Mouse (Mus musculus): ENCODE results near the gene Eif4g3.
"Not testable (repeated sequence)": the region's sequence is repeated elsewhere in the genome, so short reads cannot be mapped to it uniquely, and the experiment has no call there.

Gene Eif4g3

GRCm38 (mm10) chr4:138022761-138023160 is 29.9 kb downstream of the Eif4g3 start:
- no peak for DNase-seq (ENCODE audit: low read depth, low spot score)

DNA sequence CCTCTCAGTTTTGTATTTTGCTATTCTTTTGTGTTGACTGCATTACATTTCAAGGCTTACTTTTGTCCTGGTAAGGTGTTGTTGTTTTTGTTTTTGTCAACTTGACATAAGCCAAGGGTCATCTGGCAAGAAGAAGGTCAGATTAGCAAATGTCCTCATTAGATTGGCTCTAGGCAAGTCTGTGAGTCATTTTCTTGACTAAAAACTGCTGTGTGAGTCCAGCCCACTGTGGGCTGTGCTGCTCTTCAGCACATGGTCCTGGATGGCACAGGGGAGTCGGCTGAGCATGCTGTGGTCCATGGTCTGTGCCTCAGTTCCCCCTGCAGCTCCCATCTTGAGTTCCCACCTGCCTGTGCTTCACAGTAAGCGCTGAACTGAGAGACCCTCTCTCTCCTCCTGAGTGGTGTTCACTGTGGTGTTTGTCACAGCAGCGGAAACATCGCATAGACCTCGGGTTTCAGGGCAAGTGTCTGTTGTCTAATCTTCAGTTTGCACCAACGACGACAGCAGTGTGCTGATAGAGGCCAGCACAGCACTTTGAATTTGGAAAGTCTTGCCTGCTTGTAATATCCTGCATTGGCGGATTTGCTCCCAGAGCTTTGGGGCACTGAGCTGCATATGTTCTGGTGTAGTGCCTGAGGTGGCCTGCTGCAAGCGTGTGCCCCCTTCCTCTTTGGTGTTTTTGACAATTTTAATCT is 30.7 kb downstream of the Eif4g3 start:
- DNase-seq (ENCODE audit: low read depth, low spot score) = no peak

- DNase-seq (ENCODE audit: low read depth, low spot score) = no peak
These were observed 36.3 kb downstream of the Eif4g3 start for GRCm38 (mm10) chr4:138029168-138029567.

GRCm38 (mm10) chr4:138031828-138032227 is 39.0 kb downstream of the Eif4g3 start:
- no peak for DNase-seq (ENCODE audit: low read depth, low spot score)

DNA sequence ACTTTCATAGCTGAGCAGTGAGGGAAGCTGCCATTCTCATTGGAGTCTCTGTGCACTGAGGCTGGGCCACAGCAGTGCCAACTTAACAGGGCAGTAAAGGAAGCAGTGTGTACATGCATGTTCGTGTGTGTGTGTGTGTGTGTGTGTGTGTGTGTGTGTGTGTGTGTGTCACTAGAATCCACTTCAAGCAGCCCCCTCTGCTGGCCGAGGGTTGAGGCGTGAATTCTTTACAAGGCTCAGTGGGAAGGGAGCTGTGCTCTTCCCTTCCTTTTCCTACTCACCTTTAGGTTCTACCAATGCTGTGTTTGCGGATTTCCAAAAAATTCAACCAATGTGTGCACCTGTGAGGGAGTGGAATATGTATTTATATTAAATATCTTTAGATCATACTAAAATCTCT is 41.0 kb downstream of the Eif4g3 start:
- DNase-seq (ENCODE audit: low read depth, low spot score) = no peak

DNA sequence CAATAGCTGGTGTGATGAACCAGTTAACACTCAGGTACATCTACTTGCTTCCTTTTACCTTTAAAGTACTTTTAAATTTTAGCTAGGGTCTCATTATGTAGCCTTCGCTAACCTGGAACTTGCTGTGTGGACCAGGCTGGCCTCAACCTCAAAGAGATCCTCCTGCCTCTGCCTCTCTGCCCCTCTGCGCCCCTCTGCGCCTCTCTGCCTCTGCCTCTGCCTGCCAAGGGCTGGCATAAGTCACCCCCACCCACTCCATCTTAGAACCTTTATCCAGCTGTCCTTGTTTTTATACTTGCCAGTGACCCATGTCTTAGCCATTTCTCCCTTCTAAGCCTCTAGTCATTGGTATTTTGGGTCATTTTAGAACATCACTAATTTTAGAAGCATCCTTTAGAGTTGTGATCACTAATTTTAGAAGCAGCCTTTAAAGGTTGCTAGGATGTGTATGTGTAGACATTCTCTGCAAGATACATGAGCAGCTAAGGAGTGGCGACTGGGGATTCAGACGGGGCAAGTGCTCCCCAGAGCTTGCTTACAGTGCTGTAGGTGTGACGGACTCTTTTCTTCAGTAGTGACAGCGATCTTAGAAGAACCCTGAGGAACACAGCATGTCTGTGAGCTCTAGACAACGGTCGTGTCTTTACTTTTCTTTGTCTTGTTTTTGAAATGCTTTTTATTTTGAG is 42.8 kb downstream of the Eif4g3 start:
- DNase-seq (ENCODE audit: low read depth, low spot score) = no peak

- no peak for DNase-seq (ENCODE audit: low read depth, low spot score)
These were observed 44.3 kb downstream of the Eif4g3 start for GRCm38 (mm10) chr4:138037110-138037509.

DNA sequence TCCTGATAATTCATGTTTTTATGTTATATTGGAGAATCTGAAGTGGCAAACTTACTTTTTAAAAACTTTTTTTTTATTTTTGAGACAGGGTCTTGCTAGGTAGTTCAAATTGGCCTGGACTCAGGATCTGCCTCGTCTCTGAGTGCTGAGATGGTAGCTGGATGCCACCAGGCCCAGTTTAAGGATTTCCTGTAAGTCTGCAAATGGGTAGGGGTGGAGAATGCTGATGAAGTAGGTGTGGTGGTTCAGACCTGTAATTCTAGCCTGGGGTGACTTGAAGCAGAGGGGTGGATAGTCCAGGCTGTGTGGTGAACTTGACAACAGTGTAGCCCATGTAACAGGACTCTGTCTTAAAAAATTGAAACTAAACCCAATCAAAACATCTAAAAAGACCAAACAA is 45.1 kb downstream of the Eif4g3 start:
- no peak for DNase-seq (ENCODE audit: low read depth, low spot score)

DNA sequence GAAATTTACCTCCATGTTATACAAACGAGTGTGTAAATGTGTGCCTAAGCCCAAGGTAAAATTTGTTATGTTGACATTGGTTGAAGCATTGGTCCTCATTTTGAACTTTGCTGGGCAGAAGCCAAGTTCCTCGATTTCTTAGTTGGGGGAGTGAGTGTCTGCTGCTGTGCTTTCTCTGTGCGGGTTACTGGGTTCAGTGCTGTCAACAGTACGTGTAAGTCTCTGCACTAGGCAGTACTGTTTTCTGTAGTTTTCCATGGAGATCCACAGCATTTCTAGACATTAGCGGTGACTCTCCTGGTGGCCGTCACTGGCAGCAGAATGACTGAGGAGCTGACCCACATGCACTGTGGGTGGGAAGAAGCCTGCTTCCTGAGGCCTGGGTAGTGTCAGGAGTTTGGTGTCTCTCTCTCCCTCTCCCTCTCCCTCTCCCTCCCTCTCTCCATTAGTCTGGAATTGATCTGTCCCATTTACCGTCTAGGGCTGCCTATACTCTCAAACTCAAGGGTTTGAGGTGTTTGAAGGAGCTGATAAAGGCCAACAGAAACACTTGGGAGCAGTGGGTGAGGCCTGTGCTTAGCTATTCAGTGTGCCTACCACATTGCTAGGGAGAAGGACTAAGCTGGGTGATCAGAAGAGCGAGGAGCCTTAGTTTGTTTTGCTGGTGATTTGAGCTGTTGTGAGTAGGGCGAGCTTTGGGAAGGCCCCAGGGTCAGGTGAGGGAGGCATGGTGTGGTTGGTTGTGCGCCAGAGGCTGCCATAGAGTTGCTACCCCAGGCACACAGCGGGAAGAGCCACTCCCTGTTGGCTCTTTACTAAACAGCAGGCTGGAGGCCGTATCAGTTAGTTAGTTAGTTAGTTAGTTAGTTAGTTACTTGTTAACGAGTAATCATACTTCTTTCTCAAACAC is 45.8 kb downstream of the Eif4g3 start:
- DNase-seq (ENCODE audit: low read depth, low spot score) = no peak

- no peak for DNase-seq (ENCODE audit: low read depth, low spot score)
These were observed 46.4 kb downstream of the Eif4g3 start for GRCm38 (mm10) chr4:138039275-138039651.

- DNase-seq (ENCODE audit: low read depth, low spot score) = no peak
These were observed 47.8 kb downstream of the Eif4g3 start for GRCm38 (mm10) chr4:138040589-138040988.

GRCm38 (mm10) chr4:138041566-138042256 is 48.9 kb downstream of the Eif4g3 start:
- DNase-seq (ENCODE audit: low read depth, low spot score) = no peak

DNA sequence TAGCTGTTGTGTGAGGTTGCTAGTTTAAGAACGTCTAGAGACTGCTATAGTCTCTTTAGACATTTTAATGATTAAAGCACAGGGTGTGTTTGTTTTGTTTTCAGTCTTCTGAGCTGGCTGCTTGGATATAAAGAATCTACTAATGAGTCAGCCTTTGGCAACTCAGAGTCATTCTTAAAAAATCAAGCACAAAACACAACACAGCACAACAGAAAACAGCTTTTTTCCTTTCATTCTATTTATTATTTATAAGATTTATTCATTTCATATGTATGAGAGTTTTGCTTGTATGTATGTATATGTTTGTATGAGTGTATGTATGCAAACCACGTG is 49.4 kb downstream of the Eif4g3 start:
- DNase-seq (ENCODE audit: low read depth, low spot score) = no peak

GRCm38 (mm10) chr4:138042625-138043024 is 49.8 kb downstream of the Eif4g3 start:
- no peak for DNase-seq (ENCODE audit: low read depth, low spot score)

GRCm38 (mm10) chr4:138044841-138045500 is 52.1 kb downstream of the Eif4g3 start:
- no peak for DNase-seq (ENCODE audit: low read depth, low spot score)

DNA sequence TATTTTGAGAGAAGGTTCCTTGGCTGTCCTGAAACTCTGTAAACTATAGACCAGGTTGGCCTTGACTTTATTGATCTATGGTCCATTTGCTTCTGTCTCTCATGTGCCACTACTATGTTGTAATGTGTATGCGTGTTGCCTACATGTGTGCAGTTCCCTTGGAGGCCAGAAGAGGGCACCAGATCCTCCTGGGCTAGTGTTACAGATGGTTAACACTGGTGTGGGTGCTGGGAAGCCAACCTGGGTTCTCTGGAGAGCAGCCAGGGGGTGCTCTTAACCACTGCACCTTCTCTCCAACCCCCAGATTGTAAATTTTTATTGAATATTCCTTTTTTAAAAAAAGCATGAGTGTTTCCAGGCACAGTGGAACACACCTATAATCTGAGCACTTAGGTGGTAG is 53.0 kb downstream of the Eif4g3 start:
- DNase-seq (ENCODE audit: low read depth, low spot score) = no peak

GRCm38 (mm10) chr4:138046371-138046770 is 53.5 kb downstream of the Eif4g3 start:
- no peak for DNase-seq (ENCODE audit: low read depth, low spot score)

GRCm38 (mm10) chr4:138049547-138049946 is 56.7 kb downstream of the Eif4g3 start:
- DNase-seq (ENCODE audit: low read depth, low spot score) = no peak

DNA sequence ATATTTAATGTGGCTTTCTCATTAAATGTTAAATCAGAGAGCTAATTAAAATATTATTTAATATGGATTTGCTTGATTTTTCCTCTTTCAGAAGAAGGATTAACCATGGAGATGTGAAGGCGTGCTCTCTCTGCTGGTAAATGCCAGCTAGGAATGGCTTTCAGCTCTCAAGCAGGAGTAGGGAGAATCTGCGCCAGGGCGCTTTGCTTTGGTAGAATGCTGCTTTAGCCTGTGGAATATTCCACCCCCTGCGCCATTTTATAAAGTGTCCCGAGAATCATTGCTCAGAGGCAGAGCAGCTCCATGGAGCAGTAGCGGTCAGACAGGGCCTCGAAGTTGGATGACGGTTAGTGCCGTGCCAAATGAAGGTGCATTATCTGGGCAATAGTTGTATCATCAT is 58.7 kb downstream of the Eif4g3 start:
- DNase-seq (ENCODE audit: low read depth, low spot score) = no peak

GRCm38 (mm10) chr4:138056658-138057057 is 63.8 kb downstream of the Eif4g3 start:
- no peak for DNase-seq (ENCODE audit: low read depth, low spot score)

DNA sequence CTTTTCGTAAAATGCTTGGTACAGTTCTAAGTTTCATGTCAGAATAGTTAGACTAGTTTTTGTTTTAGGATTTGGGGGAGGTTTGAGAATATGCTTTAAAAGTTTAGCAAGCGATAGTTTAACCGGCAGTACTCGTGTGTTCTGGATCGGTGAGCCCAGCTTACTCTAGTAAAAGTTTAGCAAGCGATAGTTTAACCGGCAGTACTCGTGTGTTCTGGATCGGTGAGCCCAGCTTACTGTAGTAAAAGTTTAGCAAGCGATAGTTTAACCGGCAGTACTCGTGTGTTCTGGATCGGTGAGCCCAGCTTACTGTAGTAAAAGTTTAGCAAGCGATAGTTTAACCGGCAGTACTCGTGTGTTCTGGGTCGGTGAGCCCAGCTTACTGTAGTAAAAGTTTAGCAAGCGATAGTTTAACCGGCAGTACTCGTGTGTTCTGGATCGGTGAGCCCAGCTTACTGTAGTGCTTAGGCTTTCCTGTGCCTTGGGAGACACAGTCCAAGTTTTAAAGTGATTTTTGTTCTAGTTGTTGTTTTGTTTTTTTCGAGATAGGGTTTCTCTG is 64.5 kb downstream of the Eif4g3 start:
- not testable (repeated sequence) for DNase-seq (ENCODE audit: low read depth, low spot score)
